In the genomic region with DNA sequence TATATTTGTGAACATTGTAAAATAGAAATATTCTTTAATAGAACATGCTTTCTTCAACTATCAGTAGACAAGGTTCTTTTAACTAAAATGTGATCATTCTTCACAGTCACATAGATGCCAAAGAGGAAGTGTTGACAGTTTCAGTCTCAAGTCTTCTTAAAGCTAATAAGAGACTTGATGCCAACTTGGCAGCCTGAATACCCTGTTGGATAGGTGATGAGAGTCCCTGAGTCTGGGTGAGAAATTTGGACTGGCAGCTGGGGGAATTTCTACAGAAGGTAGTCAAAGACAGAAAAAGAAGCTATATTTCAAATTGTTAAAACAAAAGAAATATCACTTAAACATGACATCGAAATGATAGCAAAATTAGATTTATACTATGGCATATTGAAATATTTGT, we compare ENCODE assay signal across 24 mouse cellular contexts.
A peak's percentile ranks its signal among the peaks of the same experiment; 100 is the strongest.
DNase-seq lines count a peak whose midpoint lies in the region; ATAC-seq and TF ChIP-seq lines count a peak whose summit lies in the region.
"Had no signal": no experiment of that assay in that cellular context is flagged by ENCODE, and none has a peak within 500 bp of the region (broad histone marks: within the 10 kb centered on the region; RNA-seq: fewer than 3 reads in every experiment).

No protein-coding gene starts in this region.

- H3K4me2 ChIP-seq in forebrain, embryonic 14.5 days (ENCODE audit: low read length), result no peak overlapping the region
- H3K4me2 ChIP-seq in forebrain, embryonic 11.5 days (ENCODE audit: low read depth, low read length, severe bottlenecking), result no peak overlapping the region
- H3K4me2 ChIP-seq in midbrain, postnatal 0 days (ENCODE audit: low read depth, low read length, poor library complexity, severe bottlenecking), result no peak overlapping the region
- H3K4me2 ChIP-seq in midbrain, embryonic 13.5 days (replicated peaks), result no peak overlapping the region
- H3K4me2 ChIP-seq: forebrain, embryonic 12.5 days; heart, embryonic 13.5 days; hindbrain, embryonic 12.5 days had no signal

- H3K27me3 ChIP-seq in forebrain, embryonic 14.5 days (replicated peaks; ENCODE audit: control insufficient read depth, insufficient read depth, low read length), result no peaks in the 10 kb centered on the region
- no peaks in the 10 kb centered on the region for H3K27me3 ChIP-seq in forebrain, embryonic 11.5 days (ENCODE audit: control insufficient read depth, insufficient read depth, low read length)
- H3K27me3 ChIP-seq in midbrain, postnatal 0 days (ENCODE audit: insufficient read depth, low read length), result no peaks in the 10 kb centered on the region
- H3K27me3 ChIP-seq in midbrain, embryonic 13.5 days, result no peaks in the 10 kb centered on the region
- H3K27me3 ChIP-seq: forebrain, embryonic 12.5 days; heart, embryonic 13.5 days; hindbrain, embryonic 12.5 days had no signal

- H3K9ac ChIP-seq in forebrain, embryonic 14.5 days (ENCODE audit: low read length), result no peak overlapping the region
- H3K9ac ChIP-seq in forebrain, embryonic 11.5 days (ENCODE audit: low read length), result no peak overlapping the region
- no peak overlapping the region for H3K9ac ChIP-seq in midbrain, postnatal 0 days (replicated peaks; ENCODE audit: low read length, poor library complexity, severe bottlenecking)
- H3K9ac ChIP-seq in midbrain, embryonic 13.5 days (replicated peaks), result no peak overlapping the region
- H3K9ac ChIP-seq: forebrain, embryonic 12.5 days; heart, embryonic 13.5 days; hindbrain, embryonic 12.5 days had no signal

- H3K9me3 ChIP-seq in forebrain, embryonic 14.5 days (replicated peaks; ENCODE audit: control insufficient read depth, low read length), result no peaks in the 10 kb centered on the region
- H3K9me3 ChIP-seq in forebrain, embryonic 11.5 days (ENCODE audit: control insufficient read depth, low read length), result no peaks in the 10 kb centered on the region
- no peaks in the 10 kb centered on the region for H3K9me3 ChIP-seq in midbrain, postnatal 0 days (ENCODE audit: low read length)
- no peaks in the 10 kb centered on the region for H3K9me3 ChIP-seq in midbrain, embryonic 13.5 days
- H3K9me3 ChIP-seq: forebrain, embryonic 12.5 days; heart, embryonic 10.5 days; heart, embryonic 13.5 days; hindbrain, embryonic 12.5 days had no signal

- DNase-seq in cerebellum, adult 9-10 months, result peak; percentile 6
- DNase-seq in cerebellum, adult 9-11 months, result no peak
- DNase-seq in forebrain, embryonic 14.5 days (ENCODE audit: low spot score), result peak; percentile 65
- DNase-seq in forebrain, embryonic 11.5 days (ENCODE audit: low spot score), result no peak
- DNase-seq in midbrain, postnatal 0 days (ENCODE audit: low spot score), result peak; percentile 4
- DNase-seq in heart, postnatal 14 days, result no peak
- DNase-seq: adrenal gland, adult 2 months; adrenal gland, postnatal 14 days; cerebellum, postnatal 36 days; gastrocnemius, postnatal 10 days; gastrocnemius, postnatal 36 days; heart, adult 2 months; kidney, adult 2 months had no signal

- no peaks in the 10 kb centered on the region for H3K36me3 ChIP-seq in forebrain, embryonic 14.5 days (ENCODE audit: control insufficient read depth, insufficient read depth, low read length)
- no peaks in the 10 kb centered on the region for H3K36me3 ChIP-seq in forebrain, embryonic 11.5 days (ENCODE audit: control insufficient read depth, insufficient read depth, low read length)
- H3K36me3 ChIP-seq in midbrain, postnatal 0 days (ENCODE audit: insufficient read depth, low read length), result no peaks in the 10 kb centered on the region
- no peaks in the 10 kb centered on the region for H3K36me3 ChIP-seq in midbrain, embryonic 13.5 days
- H3K36me3 ChIP-seq: forebrain, embryonic 12.5 days; heart, embryonic 10.5 days; heart, embryonic 13.5 days; hindbrain, embryonic 12.5 days had no signal

- no peak overlapping the region for H3K27ac ChIP-seq in forebrain, embryonic 14.5 days (ENCODE audit: low read depth, low read length)
- no peak overlapping the region for H3K27ac ChIP-seq in forebrain, embryonic 11.5 days (ENCODE audit: low read depth, low read length)
- no peak overlapping the region for H3K27ac ChIP-seq in midbrain, postnatal 0 days (ENCODE audit: low read depth, low read length)
- no peak overlapping the region for H3K27ac ChIP-seq in midbrain, embryonic 13.5 days
- H3K27ac ChIP-seq: forebrain, embryonic 12.5 days; heart, adult 2 months; heart, embryonic 10.5 days; heart, embryonic 13.5 days; hindbrain, embryonic 12.5 days had no signal

- TF ChIP-seq CTCF in midbrain, postnatal 0 days (IDR thresholded peaks at IDR 0.05), result no peak

- intact Hi-C loops in heart, postnatal 14 days (cut with DNase I), result no loop called here

- H3K4me1 ChIP-seq in forebrain, embryonic 14.5 days (ENCODE audit: control insufficient read depth, insufficient read depth, low read length), result no peaks in the 10 kb centered on the region
- H3K4me1 ChIP-seq in forebrain, embryonic 11.5 days (replicated peaks; ENCODE audit: control insufficient read depth, insufficient read depth, low read length), result no peaks in the 10 kb centered on the region
- H3K4me1 ChIP-seq in midbrain, postnatal 0 days (ENCODE audit: insufficient read depth, low read length), result no peaks in the 10 kb centered on the region
- no peaks in the 10 kb centered on the region for H3K4me1 ChIP-seq in midbrain, embryonic 13.5 days (replicated peaks)
- H3K4me1 ChIP-seq: forebrain, embryonic 12.5 days; heart, embryonic 10.5 days; heart, embryonic 13.5 days; hindbrain, embryonic 12.5 days had no signal

- no peak for ATAC-seq in forebrain, embryonic 14.5 days
- ATAC-seq in forebrain, embryonic 11.5 days (replicated peaks; ENCODE audit: low FRiP score), result no peak
- no peak for ATAC-seq in midbrain, postnatal 0 days (ENCODE audit: low FRiP score)
- no peak for ATAC-seq in midbrain, embryonic 13.5 days
- ATAC-seq in erythroblast, adult 5-6 weeks (replicated peaks; ENCODE audit: low FRiP score, poor library complexity, severe bottlenecking), result no peak
- ATAC-seq: CD4-positive, CD25-positive, alpha-beta regulatory T cell, adult 4 months; forebrain, embryonic 16.5 days; hindbrain, embryonic 16.5 days; inflammation-experienced regulatory T-cells, adult 6 months; intestine, postnatal 0 days had no signal

- no peak overlapping the region for H3K4me3 ChIP-seq in forebrain, embryonic 14.5 days (ENCODE audit: low read depth, low read length)
- no peak overlapping the region for H3K4me3 ChIP-seq in forebrain, embryonic 11.5 days (ENCODE audit: low read depth, low read length)
- no peak overlapping the region for H3K4me3 ChIP-seq in midbrain, postnatal 0 days (ENCODE audit: low read depth, low read length)
- no peak overlapping the region for H3K4me3 ChIP-seq in midbrain, embryonic 13.5 days (replicated peaks)
- H3K4me3 ChIP-seq: forebrain, embryonic 12.5 days; heart, adult 2 months; heart, embryonic 10.5 days; heart, embryonic 13.5 days; hindbrain, embryonic 12.5 days had no signal

- 82% methylated on average over 1 of the region's 1 CpGs for WGBS in forebrain, embryonic 14.5 days
- WGBS in forebrain, embryonic 11.5 days, result 87% methylated on average over 1 of the region's 1 CpGs
- WGBS in midbrain, postnatal 0 days, result 90% methylated on average over 1 of the region's 1 CpGs
- WGBS in midbrain, embryonic 13.5 days, result 76% methylated on average over 1 of the region's 1 CpGs

Comparison
In these comparisons a context has a peak if more than half of its experiments do, and no peak if none do; other contexts are left out.
1. DNase-seq: peak in cerebellum, adult 9-10 months (single experiment), forebrain, embryonic 14.5 days (single experiment) and midbrain, postnatal 0 days (single experiment); none in cerebellum, adult 9-11 months (single experiment), forebrain, embryonic 11.5 days (single experiment) and heart, postnatal 14 days (0 of 2).